Mouse (Mus musculus): Measurements from ENCODE around the gene Mageb16. TPM values are rescaled to one million over a fixed set of nuclear protein-coding genes. Genes with fewer than 3 reads are reported as not detected.

Mageb16 gene
- polyA plus RNA-seq (2016; fragmentation: Nextera tagmentation; extraction: Ambion mirVana), result 0.17 TPM in 1 of 2 replicates, not detected in the other

DNA sequence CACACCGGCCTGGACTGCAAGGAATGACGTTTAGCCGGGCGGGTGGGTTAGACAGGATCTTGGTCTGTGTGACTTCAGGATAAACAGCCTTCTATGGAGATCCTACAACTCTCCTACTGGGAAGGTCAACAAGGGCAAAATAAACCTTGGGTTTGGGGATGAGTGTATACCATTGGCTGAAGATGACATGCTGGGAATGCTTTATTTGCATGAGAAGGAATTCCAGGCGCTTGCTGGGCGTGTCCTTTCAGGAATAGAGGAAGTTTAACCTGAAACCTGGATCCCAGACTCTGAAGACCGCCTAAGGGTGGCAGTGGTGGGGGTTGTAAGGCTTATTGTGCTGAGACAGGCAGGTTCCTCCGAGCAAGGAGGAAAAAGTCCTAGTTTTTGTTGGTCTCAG, at the start of gene Mageb16:
Gene Mageb16, minus strand, starts transcription at position 25 of the 400 bp plus-strand sequence.
- no peaks in the 10 kb centered on the region for H3K27me3 ChIP-seq
- no peak within 1 kb of the TSS for H3K4me3 ChIP-seq
- no peak within 1 kb of the TSS for H3K4me2 ChIP-seq (replicated peaks)
- no peak within 1 kb of the TSS for H3K27ac ChIP-seq (replicated peaks)
- ATAC-seq (ENCODE audit: low FRiP score, low read depth), result no peak
- H3K9me3 ChIP-seq, result no peaks in the 10 kb centered on the region
- WGBS, result 60% methylated on average over 8 of the region's 8 CpGs
- no peaks in the 10 kb centered on the region for H3K36me3 ChIP-seq
- no peak within 1 kb of the TSS for H3K9ac ChIP-seq (replicated peaks)
- no peaks in the 10 kb centered on the region for H3K4me1 ChIP-seq

DNA sequence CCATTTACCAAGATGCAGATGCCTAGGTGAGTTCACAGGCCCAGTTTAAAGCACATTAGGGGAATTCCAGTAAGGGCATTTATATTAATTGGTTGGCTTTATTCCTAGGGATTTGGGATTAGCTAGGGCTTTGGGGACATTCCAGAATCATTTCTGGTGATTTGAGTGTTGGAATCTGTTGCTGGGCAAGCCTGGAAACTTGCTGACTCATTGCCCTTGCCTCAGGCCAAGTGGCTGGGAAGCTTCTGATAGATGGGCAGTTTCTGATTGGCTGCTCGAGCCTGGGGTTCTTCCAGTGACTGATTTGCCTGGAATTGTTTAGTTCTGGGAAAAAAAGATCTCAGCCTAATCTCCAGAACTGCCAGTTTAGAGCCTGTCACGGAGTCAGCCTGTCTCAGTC, 20.1 kb downstream of the Mageb16 start:
- H3K4me2 ChIP-seq (replicated peaks), result no peak overlapping the region
- H3K4me3 ChIP-seq, result no peak overlapping the region
- H3K27ac ChIP-seq (replicated peaks), result no peak overlapping the region
- no peak for ATAC-seq (ENCODE audit: low FRiP score, low read depth)
- 40% methylated on average over 2 of the region's 2 CpGs for WGBS
- no peaks in the 10 kb centered on the region for H3K4me1 ChIP-seq
- no peaks in the 10 kb centered on the region for H3K9me3 ChIP-seq
- H3K27me3 ChIP-seq, result no peaks in the 10 kb centered on the region
- H3K9ac ChIP-seq (replicated peaks), result no peak overlapping the region
- H3K36me3 ChIP-seq, result no peaks in the 10 kb centered on the region

DNA sequence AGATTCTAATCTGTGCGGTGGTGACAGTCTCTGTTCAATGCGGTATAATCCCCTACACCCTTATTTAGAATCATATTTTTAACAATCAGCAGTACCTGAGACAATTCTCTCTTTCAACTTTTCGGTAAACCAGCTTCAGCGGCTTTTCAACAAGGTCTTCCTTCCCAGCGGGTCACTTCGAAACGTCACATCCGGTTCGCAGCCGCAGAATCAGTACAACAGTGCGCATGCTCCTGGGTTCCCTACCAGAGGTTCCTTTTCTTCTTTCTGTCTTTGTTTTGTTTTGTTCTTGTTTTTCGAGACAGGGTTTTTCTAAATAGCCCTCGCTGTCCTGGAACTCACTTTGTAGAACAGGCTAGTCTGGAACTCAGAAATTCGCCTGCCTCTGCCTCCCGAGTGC, 35.8 kb downstream of the Mageb16 start:
- no peaks in the 10 kb centered on the region for H3K4me1 ChIP-seq
- H3K27me3 ChIP-seq, result no peaks in the 10 kb centered on the region
- H3K4me3 ChIP-seq, result no peak overlapping the region
- WGBS, result 86% methylated on average over 15 of the region's 15 CpGs
- no peak overlapping the region for H3K27ac ChIP-seq (replicated peaks)
- no peaks in the 10 kb centered on the region for H3K36me3 ChIP-seq
- H3K9ac ChIP-seq (replicated peaks), result no peak overlapping the region
- H3K9me3 ChIP-seq, result no peaks in the 10 kb centered on the region
- no peak for ATAC-seq (ENCODE audit: low FRiP score, low read depth)
- H3K4me2 ChIP-seq (replicated peaks), result no peak overlapping the region

DNA sequence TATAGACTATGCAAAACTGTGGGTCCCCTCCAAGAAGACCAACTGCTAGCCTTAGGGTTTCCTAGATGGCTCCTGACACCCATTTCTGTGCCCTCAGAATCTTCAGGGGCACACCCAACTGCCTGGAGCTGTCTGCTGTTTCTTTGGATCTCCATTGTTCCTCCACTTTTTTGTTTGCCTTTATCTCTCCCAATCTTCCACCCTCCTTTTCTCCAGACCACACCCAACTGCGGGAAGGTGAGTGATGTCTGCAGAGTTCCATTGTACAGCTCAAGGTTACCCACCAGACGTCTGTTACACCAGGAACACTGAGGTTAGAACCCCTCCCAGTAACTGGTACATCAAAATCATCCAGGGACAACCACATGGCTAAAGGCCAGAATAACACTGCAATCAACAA, 64.8 kb downstream of the Mageb16 start:
- Histone ChIP-seq H3K4me1 (no peaks in the 10 kb centered on the region), H3K4me3 (no peak overlapping the region), H3K4me2 (replicated peaks) (no peak overlapping the region), H3K27me3 (no peaks in the 10 kb centered on the region), H3K9me3 (no peaks in the 10 kb centered on the region), H3K27ac (replicated peaks) (no peak overlapping the region), H3K36me3 (no peaks in the 10 kb centered on the region), H3K9ac (replicated peaks) (no peak overlapping the region)
- WGBS, result 77% methylated on average over 2 of the region's 2 CpGs
- ATAC-seq (ENCODE audit: low FRiP score, low read depth), result no peak

Other genes with a start within 250 kb of the Mageb16 start
- 0.70 and 0.76 TPM in 2 replicates for gene Gm7173, start 154.2 kb downstream of the Mageb16 start, polyA plus RNA-seq (2016; fragmentation: Nextera tagmentation; extraction: Ambion mirVana)

Measured in midbrain, embryonic 12.5 days (tissue).